Mouse (Mus musculus) liver, embryonic 15.5 days (tissue): ENCODE measurements around the gene Psme3. TPM values are rescaled to one million over a fixed set of nuclear protein-coding genes. Genes with fewer than 3 reads are reported as not detected.

Experiments used
- ATAC-seq: fragments of 200-750 bp; cut with Nextera tagmentation; 2 replicates; pipeline ENCODE4 v1.8.0; 2017; ENCODE audit warnings: moderate number of reproducible peaks, mild to moderate bottlenecking, moderate library complexity; ENCODE audit not compliant: insufficient read depth
- H3K27ac ChIP-seq: fragments of 300-500 bp; sonication (generic); replicated peaks from 2 replicates; pipeline ENCODE4 v1.5.1; 2015; ENCODE audit warnings: mild to moderate bottlenecking, inconsistent platforms
- H3K27me3 ChIP-seq: fragments of 300-500 bp; sonication (generic); 2 replicates; pipeline ENCODE4 v1.6.1; 2015; ENCODE audit warnings: mild to moderate bottlenecking, inconsistent platforms
- H3K36me3 ChIP-seq: fragments of 300-500 bp; sonication (generic); replicated peaks from 2 replicates; pipeline ENCODE4 v1.6.1; 2015; ENCODE audit warnings: moderate library complexity, mild to moderate bottlenecking, inconsistent platforms
- H3K4me1 ChIP-seq: fragments of 300-500 bp; sonication (generic); replicated peaks from 2 replicates; pipeline ENCODE4 v1.6.1; 2015; ENCODE audit warnings: inconsistent platforms
- H3K4me2 ChIP-seq: fragments of 300-500 bp; sonication (generic); 2 replicates; pipeline ENCODE4 v1.6.1; 2015; ENCODE audit warnings: moderate library complexity, mild to moderate bottlenecking, inconsistent platforms
- H3K4me3 ChIP-seq: fragments of 300-500 bp; sonication (generic); replicated peaks from 2 replicates; pipeline ENCODE4 v1.5.1; 2015; ENCODE audit warnings: mild to moderate bottlenecking, inconsistent platforms
- H3K9ac ChIP-seq: fragments of 300-500 bp; sonication (generic); 2 replicates; pipeline ENCODE4 v1.6.1; 2015; ENCODE audit warnings: moderate library complexity, mild to moderate bottlenecking, inconsistent platforms
- H3K9me3 ChIP-seq: fragments of 300-500 bp; sonication (generic); replicated peaks from 2 replicates; pipeline ENCODE4 v1.6.1; 2016; ENCODE audit warnings: inconsistent platforms
- WGBS: fragments of 180-500 bp; shearing (Covaris S2); methylation state at CpG from one replicate; pipeline ENCODE4 v1.1.7; 2015; ENCODE audit warnings: mixed read lengths; ENCODE audit not compliant: insufficient replicate concordance; 5-methylcytosine and 5-hydroxymethylcytosine counted together
- microRNA-seq: library from miRNA; unstranded; fragments of <30 nt; microRNA quantifications from one replicate; pipeline ENCODE4, GENCODE M21; 2016
- polyA plus RNA-seq: library from polyadenylated mRNA; unstranded; fragments of >200 nt; fragmentation: Nextera tagmentation; extraction: Ambion mirVana; gene quantifications from 2 replicates; pipeline ENCODE4 v1.2.1, GENCODE M21; 2015

Gene Psme3
- polyA plus RNA-seq, 1 experiment from 2014 or later, result 189 TPM

GRCm38 (mm10) chr11:101354438-101355010, 38.5 kb downstream of the Psme3 start:
- no peaks in the 10 kb centered on the region for H3K9me3 ChIP-seq
- 66% methylated on average over 5 of the region's 5 CpGs for WGBS
- H3K4me2 ChIP-seq, result no peak overlapping the region
- no peaks in the 10 kb centered on the region for H3K36me3 ChIP-seq
- H3K4me1 ChIP-seq, result no peaks in the 10 kb centered on the region
- H3K9ac ChIP-seq, result no peak overlapping the region
- no peak for ATAC-seq
- H3K4me3 ChIP-seq, result no peak overlapping the region
- no peak overlapping the region for H3K27ac ChIP-seq
- no peaks in the 10 kb centered on the region; the same call in 1 of the 2 replicates for H3K27me3 ChIP-seq

GRCm38 (mm10) chr11:101355916-101356315, 39.9 kb downstream of the Psme3 start:
- H3K4me2 ChIP-seq, result no peak overlapping the region
- H3K9ac ChIP-seq, result no peak overlapping the region
- ATAC-seq, result no peak
- peaks cover 10% of the 10 kb centered on the region for H3K4me1 ChIP-seq
- 66% methylated on average over 2 of the region's 2 CpGs for WGBS
- no peak overlapping the region for H3K4me3 ChIP-seq
- no peaks in the 10 kb centered on the region for H3K9me3 ChIP-seq
- no peaks in the 10 kb centered on the region for H3K36me3 ChIP-seq
- H3K27ac ChIP-seq, result no peak overlapping the region; the same call in 1 of the 2 replicates
- no peaks in the 10 kb centered on the region for H3K27me3 ChIP-seq

- ATAC-seq, result no peak
- Histone ChIP-seq H3K9me3 (no peaks in the 10 kb centered on the region), H3K27ac (no peak overlapping the region), H3K36me3 (no peaks in the 10 kb centered on the region), H3K4me2 (no peak overlapping the region), H3K9ac (no peak overlapping the region), H3K4me3 (no peak overlapping the region), H3K4me1 (peaks cover 17% of the 10 kb centered on the region), H3K27me3 (no peaks in the 10 kb centered on the region)
- WGBS, result 40% methylated on average over 3 of the region's 3 CpGs
These were observed 41.6 kb downstream of the Psme3 start for GRCm38 (mm10) chr11:101357505-101358182.

- no peaks in the 10 kb centered on the region for H3K36me3 ChIP-seq
- WGBS, result 61% methylated on average over 9 of the region's 9 CpGs
- no peak overlapping the region for H3K27ac ChIP-seq
- peaks cover 30% of the 10 kb centered on the region for H3K4me1 ChIP-seq
- ATAC-seq, result no peak
- H3K27me3 ChIP-seq, result no peaks in the 10 kb centered on the region
- H3K9ac ChIP-seq, result no peak overlapping the region
- no peaks in the 10 kb centered on the region for H3K9me3 ChIP-seq
- H3K4me3 ChIP-seq, result no peak overlapping the region
- H3K4me2 ChIP-seq, result no peak overlapping the region
These were observed 43.8 kb downstream of the Psme3 start for GRCm38 (mm10) chr11:101359776-101360175.

- H3K27me3 ChIP-seq, result no peaks in the 10 kb centered on the region
- no peaks in the 10 kb centered on the region for H3K9me3 ChIP-seq
- H3K36me3 ChIP-seq, result no peaks in the 10 kb centered on the region
- H3K4me1 ChIP-seq, result peaks cover 33% of the 10 kb centered on the region
- 32% methylated on average over 3 of the region's 3 CpGs for WGBS
- no peak for ATAC-seq
- no peak overlapping the region for H3K9ac ChIP-seq
- H3K27ac ChIP-seq, result 0 out of 2 replicates have a peak overlapping the region, but pooled peaks have one; percentile 10
- H3K4me3 ChIP-seq, result no peak overlapping the region
- H3K4me2 ChIP-seq, result no peak overlapping the region
These were observed 44.7 kb downstream of the Psme3 start for GRCm38 (mm10) chr11:101360651-101361113.

GRCm38 (mm10) chr11:101364531-101364931, 48.5 kb downstream of the Psme3 start:
- Histone ChIP-seq H3K36me3 (no peaks in the 10 kb centered on the region), H3K27me3 (no peaks in the 10 kb centered on the region), H3K4me3 (no peak overlapping the region), H3K4me1 (peaks cover 33% of the 10 kb centered on the region), H3K4me2 (no peak overlapping the region), H3K9me3 (no peaks in the 10 kb centered on the region), H3K27ac (0 out of 2 replicates have a peak overlapping the region, but pooled peaks have one; percentile 14), H3K9ac (no peak overlapping the region)
- WGBS, result 15% methylated on average over 5 of the region's 5 CpGs
- ATAC-seq, result peak; percentile 32

GRCm38 (mm10) chr11:101367326-101367935, 51.4 kb downstream of the Psme3 start, which contains the start of gene G6pc:
TSS of gene G6pc (plus strand) at chr11:101367561.
- Histone ChIP-seq H3K9me3 (no peaks in the 10 kb centered on the region), H3K27ac (no peak within 1 kb of the TSS), H3K4me2 (no peak within 1 kb of the TSS), H3K36me3 (no peaks in the 10 kb centered on the region), H3K4me1 (peaks cover 16% of the 10 kb centered on the region), H3K4me3 (no peak within 1 kb of the TSS), H3K27me3 (peaks cover 7% of the 10 kb centered on the region; the same call in 1 of the 2 replicates), H3K9ac (no peak within 1 kb of the TSS)
- ATAC-seq, result no peak
- 68% methylated on average over 8 of the region's 8 CpGs for WGBS

- no peak overlapping the region for H3K9ac ChIP-seq
- WGBS, result 50% methylated on average over 5 of the region's 5 CpGs
These were observed 54.1 kb downstream of the Psme3 start for GRCm38 (mm10) chr11:101370141-101370540.

More at GRCm38 (mm10) chr11:101370141-101370540, 54.1 kb downstream of the Psme3 start:
- Histone ChIP-seq H3K36me3 (no peaks in the 10 kb centered on the region), H3K27me3 (peaks cover 11% of the 10 kb centered on the region), H3K4me2 (no peak overlapping the region), H3K9me3 (no peaks in the 10 kb centered on the region), H3K4me3 (no peak overlapping the region), H3K4me1 (no peaks in the 10 kb centered on the region), H3K27ac (no peak overlapping the region)
- no peak for ATAC-seq

Small RNA genes lying within 50 kb of the gene (microRNA-seq; reads per million reads assigned to microRNA genes)
- gene Gm25593, result not detected

Other genes starting within 250 kb of the Psme3 start
- gene Naglu, start 246.2 kb upstream of the Psme3 start, polyA plus RNA-seq, result 7.1 and 7.5 TPM in 2 replicates
- gene Hsd17b1, start 237.8 kb upstream of the Psme3 start, polyA plus RNA-seq, result 0.29 and 0.39 TPM in 2 replicates
- gene Coasy, start 233.6 kb upstream of the Psme3 start, polyA plus RNA-seq, result 18.9 and 22.9 TPM in 2 replicates
- gene Mlx, start 228.9 kb upstream of the Psme3 start, polyA plus RNA-seq, result 24.2 and 26.7 TPM in 2 replicates
- 15.2 and 15.4 TPM in 2 replicates for gene Psmc3ip, start 220.8 kb upstream of the Psme3 start, polyA plus RNA-seq
- 13.4 and 13.6 TPM in 2 replicates for gene Retreg3, start 196.3 kb upstream of the Psme3 start, polyA plus RNA-seq
- gene Tubg1, start 196.3 kb upstream of the Psme3 start, polyA plus RNA-seq, result 38.3 and 38.9 TPM in 2 replicates
- gene Tubg2, start 160.3 kb upstream of the Psme3 start, polyA plus RNA-seq, result 0.05 and 0.24 TPM in 2 replicates
- gene Cntnap1, start 145.7 kb upstream of the Psme3 start, polyA plus RNA-seq, result 0.07 and 0.12 TPM in 2 replicates
- 1.5 and 1.9 TPM in 2 replicates for gene Plekhh3, start 144.9 kb upstream of the Psme3 start, polyA plus RNA-seq
- 0.05 TPM in 1 of 2 replicates, not detected in the other for gene Ccr10, start 140.8 kb upstream of the Psme3 start, polyA plus RNA-seq
- 9.8 and 11.0 TPM in 2 replicates for gene Ezh1, start 89.8 kb upstream of the Psme3 start, polyA plus RNA-seq
- 20.3 and 25.4 TPM in 2 replicates for gene Ramp2, start 70.2 kb upstream of the Psme3 start, polyA plus RNA-seq
- gene Vps25, start 62.5 kb upstream of the Psme3 start, polyA plus RNA-seq, result 77.2 and 81.7 TPM in 2 replicates
- gene Wnk4, start 55.6 kb upstream of the Psme3 start, polyA plus RNA-seq, result 5.1 and 6.7 TPM in 2 replicates
- gene Cntd1, start 37.2 kb upstream of the Psme3 start, polyA plus RNA-seq, result 0.67 TPM in 2 replicates
- 80.5 and 87.1 TPM in 2 replicates for gene Coa3, start 37.1 kb upstream of the Psme3 start, polyA plus RNA-seq
- 94.0 and 97.1 TPM in 2 replicates for gene Becn1, start 13.9 kb upstream of the Psme3 start, polyA plus RNA-seq
- 1.4 and 1.5 TPM in 2 replicates for gene Aoc2, start 8.8 kb downstream of the Psme3 start, polyA plus RNA-seq
- 0.06 TPM in 1 of 2 replicates, not detected in the other for gene Aoc3, start 14.4 kb downstream of the Psme3 start, polyA plus RNA-seq
- gene G6pc, start 51.3 kb downstream of the Psme3 start, polyA plus RNA-seq, result not detected in 2 replicates
- gene Aarsd1, start 101.4 kb downstream of the Psme3 start, polyA plus RNA-seq, result 37.2 and 37.3 TPM in 2 replicates
- 2.1 and 3.1 TPM in 2 replicates for gene Gm27029, start 108.6 kb downstream of the Psme3 start, polyA plus RNA-seq
- gene Rundc1, start 108.9 kb downstream of the Psme3 start, polyA plus RNA-seq, result 5.7 TPM in 2 replicates
- gene Ptges3l, start 109.1 kb downstream of the Psme3 start, polyA plus RNA-seq, result 1.3 and 1.4 TPM in 2 replicates
- gene Rpl27, start 126.1 kb downstream of the Psme3 start, polyA plus RNA-seq, result 149 and 195 TPM in 2 replicates
- 29.6 and 30.4 TPM in 2 replicates for gene Ifi35, start 132.2 kb downstream of the Psme3 start, polyA plus RNA-seq
- gene Rnd2, start 148.8 kb downstream of the Psme3 start, polyA plus RNA-seq, result 2.0 and 2.1 TPM in 2 replicates
- gene Vat1, start 150.0 kb downstream of the Psme3 start, polyA plus RNA-seq, result 10.0 and 10.8 TPM in 2 replicates
- 11.5 and 12.5 TPM in 2 replicates for gene Brca1, start 235.7 kb downstream of the Psme3 start, polyA plus RNA-seq
- 39.5 and 49.8 TPM in 2 replicates for gene Nbr1, start 235.9 kb downstream of the Psme3 start, polyA plus RNA-seq